Mouse (Mus musculus) layer of hippocampus, adult 18-20 months (tissue): Measurements from ENCODE around the gene B230104I21Rik. TPM values are rescaled to one million over a fixed set of nuclear protein-coding genes. Genes with fewer than 3 reads are reported as not detected.

ENCODE experiments used
- DNase-seq, 2 experiments: peaks; one replicate each; pipeline ENCODE4 v3.0.0; 2022; ENCODE audit warnings: low spot score in 2 of 2
- total RNA-seq, 2 experiments: library from RNA; stranded (reverse); gene quantifications; 2 replicates each; pipeline ENCODE4 v1.2.3; 2021

Gene B230104I21Rik
- total RNA-seq, 2 experiments from 2014 or later = 0.53 TPM; not detected in 1

GRCm38 (mm10) chr4:154393196-154394122 is 57.5 kb downstream of the B230104I21Rik start:
- peak in 1 of 2 experiments; percentile 47 for DNase-seq

- peak in 1 of 2 experiments; percentile 35 for DNase-seq
Observed at GRCm38 (mm10) chr4:154394123-154394722, 58.3 kb downstream of the B230104I21Rik start.

- DNase-seq = no peak
Observed at GRCm38 (mm10) chr4:154396652-154397301, 60.9 kb downstream of the B230104I21Rik start.

Other genes with a start within 250 kb of the B230104I21Rik start
- 1 to 10 TPM; 1.9 to 2.5 TPM for gene Trp73, start 195.9 kb upstream of the B230104I21Rik start, total RNA-seq
- 10 to 100 TPM; 30.0 to 35.8 TPM for gene Wrap73, start 193.8 kb upstream of the B230104I21Rik start, total RNA-seq
- 100 to 1,000 TPM; 196 to 199 TPM for gene Tprgl, start 175.5 kb upstream of the B230104I21Rik start, total RNA-seq
- gene Megf6, start 165.4 kb upstream of the B230104I21Rik start, total RNA-seq = 1 to 10 TPM; 2.8 to 7.3 TPM
- under 1 TPM; 0.57 to 0.71 TPM for gene Arhgef16, start 34.5 kb upstream of the B230104I21Rik start, total RNA-seq